Mouse (Mus musculus): ENCODE measurements around the gene Tsnax. TPM values are rescaled to one million over a fixed set of nuclear protein-coding genes. Genes with fewer than 3 reads are reported as not detected.

Gene Tsnax
- 10.9 and 14.5 TPM in 2 replicates for total RNA-seq (2023)

GRCm38 (mm10) chr8:125012695-125013627 is at the start of gene Tsnax:
Gene Tsnax, plus strand, starts transcription at chr8:125012997.

GRCm38 (mm10) chr8:125053505-125054435 is 41.0 kb downstream of the Tsnax start, which contains the start of gene Disc1:
Gene Disc1, plus strand, starts transcription at chr8:125054195.

Other genes with a start within 250 kb of the Tsnax start
- gene Trim67, start 219.9 kb upstream of the Tsnax start, total RNA-seq (2023) = not detected in 2 replicates
- 25.6 and 27.7 TPM in 2 replicates for gene Gnpat, start 150.0 kb upstream of the Tsnax start, total RNA-seq (2023)
- gene 2810004N23Rik, start 149.9 kb upstream of the Tsnax start, total RNA-seq (2023) = 6.0 and 10.2 TPM in 2 replicates
- 10.3 and 13.0 TPM in 2 replicates for gene Exoc8, start 115.3 kb upstream of the Tsnax start, total RNA-seq (2023)
- 17.2 and 19.7 TPM in 2 replicates for gene Sprtn, start 115.1 kb upstream of the Tsnax start, total RNA-seq (2023)
- gene Egln1, start 63.7 kb upstream of the Tsnax start, total RNA-seq (2023) = 15.7 and 24.5 TPM in 2 replicates
- gene Disc1, start 41.2 kb downstream of the Tsnax start, total RNA-seq (2023) = 5.3 and 6.0 TPM in 2 replicates

Data from neutrophil, adult 65 days (primary cell).